Mouse (Mus musculus): Measurements from ENCODE around the gene Morn1. TPM values are rescaled to one million over a fixed set of nuclear protein-coding genes. Genes with fewer than 3 reads are reported as not detected.
"Not testable (repeated sequence)": the region's sequence is repeated elsewhere in the genome, so short reads cannot be mapped to it uniquely, and the experiment has no call there.

The Morn1 gene
- total RNA-seq, 2 experiments from 2014 or later: 9.3 to 11.3 TPM

- DNase-seq (ENCODE audit: low spot score in 2 of 2): no peak
Measured at GRCm38 (mm10) chr4:155076677-155077076, 9.7 kb upstream of the Morn1 start.

GRCm38 (mm10) chr4:155078808-155079207, 7.6 kb upstream of the Morn1 start:
- DNase-seq (ENCODE audit: low spot score in 2 of 2): not testable (repeated sequence)

- no peak for DNase-seq (ENCODE audit: low spot score in 2 of 2)
Measured at GRCm38 (mm10) chr4:155079666-155080065, 6.7 kb upstream of the Morn1 start.

DNA sequence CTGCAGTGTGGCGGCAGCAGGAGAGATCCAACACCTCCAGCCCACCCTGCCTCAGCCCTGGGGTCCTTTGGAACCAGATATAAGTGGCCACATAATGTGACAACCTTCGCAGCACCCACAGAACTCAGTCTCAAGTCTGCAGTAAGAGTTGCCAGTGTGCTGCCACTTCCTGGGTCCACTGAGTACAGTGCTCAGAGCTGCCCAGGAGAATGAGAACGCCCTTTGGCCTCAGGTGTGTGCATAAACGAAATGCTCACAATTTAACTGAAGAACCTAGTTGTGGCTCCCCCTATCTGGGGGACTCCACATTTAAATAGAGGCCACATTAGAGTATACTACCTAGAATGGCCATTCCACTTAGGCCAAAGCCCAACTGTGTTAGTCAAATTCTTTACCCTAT, 2.8 kb upstream of the Morn1 start:
- no peak for DNase-seq (ENCODE audit: low spot score in 2 of 2)

DNA sequence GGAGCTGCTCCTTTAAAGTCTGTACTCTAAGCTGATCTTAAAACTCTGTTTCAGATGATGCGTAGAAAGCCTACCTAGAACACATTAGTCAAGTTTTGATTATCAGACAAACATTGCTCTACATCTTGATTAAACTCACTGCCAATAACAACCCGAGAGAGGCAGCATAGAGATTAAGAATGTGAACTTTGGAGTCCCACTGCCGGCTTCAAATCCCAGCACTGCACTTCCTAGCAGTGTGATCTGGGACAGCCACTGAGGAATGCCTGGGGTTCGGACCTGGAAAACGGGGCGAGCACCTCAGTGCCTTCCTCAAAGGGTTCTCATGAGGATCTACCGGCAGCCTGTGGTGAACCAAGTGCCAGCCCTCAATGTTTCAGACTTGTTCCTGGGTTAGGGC, 2.0 kb upstream of the Morn1 start:
- DNase-seq (ENCODE audit: low spot score in 2 of 2): no peak

- DNase-seq (ENCODE audit: low spot score in 2 of 2): no peak
Measured at GRCm38 (mm10) chr4:155085206-155086107, 920 bp upstream of the Morn1 start.

- DNase-seq (ENCODE audit: low spot score in 2 of 2): no peak
Measured at GRCm38 (mm10) chr4:155089241-155089640, 2.9 kb downstream of the Morn1 start.

GRCm38 (mm10) chr4:155090147-155090546, 3.8 kb downstream of the Morn1 start:
- no peak for DNase-seq (ENCODE audit: low spot score in 2 of 2)

GRCm38 (mm10) chr4:155090688-155091449, 4.5 kb downstream of the Morn1 start:
- DNase-seq (ENCODE audit: low spot score in 2 of 2): no peak

DNA sequence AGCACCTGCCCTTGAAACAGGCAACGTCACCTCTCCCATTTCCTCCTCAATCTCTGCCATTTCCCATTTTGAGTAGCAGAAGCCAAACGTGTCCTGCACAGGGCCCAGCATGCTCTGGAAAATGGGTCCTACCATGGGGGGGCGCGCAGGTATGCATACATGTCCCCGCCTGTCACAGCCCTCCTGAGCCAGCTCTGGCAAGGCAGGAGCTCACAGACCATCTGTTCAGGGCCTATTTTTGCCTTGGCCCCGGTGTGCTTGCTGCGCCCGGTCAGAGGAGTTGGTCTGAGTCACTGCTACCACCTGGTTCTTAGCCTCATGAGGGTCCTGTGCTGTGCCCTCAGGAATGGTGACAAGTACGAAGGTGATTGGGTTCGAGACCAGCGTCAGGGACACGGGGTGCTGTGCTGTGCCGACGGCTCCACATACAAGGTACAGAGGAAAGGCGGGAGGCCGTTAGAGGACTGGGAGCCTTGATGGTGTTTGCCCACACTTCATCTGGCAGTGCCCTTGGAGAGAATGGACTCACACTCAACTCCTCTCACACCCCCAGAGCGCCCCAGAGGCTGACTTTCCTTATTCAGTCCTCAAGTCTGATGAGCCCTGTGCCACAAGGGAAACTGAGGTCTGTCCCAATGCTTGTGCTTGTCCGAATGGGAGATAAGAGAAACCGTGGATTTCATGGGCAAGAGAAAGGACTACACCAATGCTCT, 6.5 kb downstream of the Morn1 start:
- no peak for DNase-seq (ENCODE audit: low spot score in 2 of 2)

- DNase-seq (ENCODE audit: low spot score in 2 of 2): no peak
Measured at GRCm38 (mm10) chr4:155093431-155094149, 7.2 kb downstream of the Morn1 start.

- DNase-seq (ENCODE audit: low spot score in 2 of 2): peak in 1 of 2 experiments; percentile 56
Measured at GRCm38 (mm10) chr4:155094565-155094964, 8.2 kb downstream of the Morn1 start.

DNA sequence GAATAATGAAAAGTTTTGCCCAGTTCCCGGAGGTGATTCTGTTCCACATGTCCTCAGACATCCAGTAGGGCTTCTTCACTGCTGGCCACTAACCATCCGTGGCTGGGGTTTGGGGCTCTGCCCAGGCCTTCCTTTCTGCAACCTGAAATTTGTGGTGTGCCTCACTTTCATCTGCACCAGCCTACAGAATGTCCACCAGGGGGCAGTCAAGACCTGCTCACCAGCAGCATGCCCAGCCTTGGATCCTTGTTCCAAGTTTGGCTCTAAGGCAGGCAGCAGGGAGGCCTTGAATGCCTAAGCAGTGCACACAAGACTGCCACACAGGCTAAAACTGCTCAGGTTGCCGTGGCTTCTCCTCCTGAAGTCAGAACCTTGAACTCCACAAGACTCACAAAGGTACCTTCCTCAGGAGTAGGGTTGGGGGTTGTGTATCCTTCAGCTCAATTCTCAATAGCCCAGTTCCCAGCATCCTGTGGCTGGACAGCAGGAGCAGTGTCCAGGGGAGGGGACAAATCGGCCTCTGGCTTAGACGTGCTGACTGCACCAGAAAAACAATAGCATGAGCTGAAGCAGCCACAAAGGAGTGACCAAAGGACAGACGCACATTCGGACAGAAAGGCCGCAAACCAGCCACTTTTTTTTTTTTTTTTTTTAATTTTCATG, 9.0 kb downstream of the Morn1 start:
- DNase-seq (ENCODE audit: low spot score in 2 of 2): peak; percentile 83 to 94

- no peak for DNase-seq (ENCODE audit: low spot score in 2 of 2)
Measured at GRCm38 (mm10) chr4:155095967-155096366, 9.6 kb downstream of the Morn1 start.

DNA sequence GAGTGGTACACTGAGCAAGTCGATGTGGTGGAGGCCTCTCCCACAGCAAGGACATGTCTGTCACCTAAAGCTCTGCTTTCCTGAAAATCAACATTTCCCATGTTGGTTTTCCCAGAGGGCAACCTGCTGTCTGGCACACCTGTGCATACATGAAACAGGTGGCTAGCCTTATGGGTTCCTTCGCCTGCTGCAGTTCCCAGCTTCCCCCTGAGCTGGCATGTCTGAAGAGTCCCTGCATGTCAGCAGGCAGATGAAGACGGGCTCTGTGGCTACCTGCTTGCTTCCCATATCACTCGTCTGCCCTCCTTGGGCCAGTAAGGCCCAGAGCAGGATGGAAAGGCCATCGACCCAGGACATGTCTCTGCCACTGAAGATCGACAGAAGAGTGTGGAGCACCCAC, 11.1 kb downstream of the Morn1 start:
- DNase-seq (ENCODE audit: low spot score in 2 of 2): no peak

GRCm38 (mm10) chr4:155098572-155098971, 12.2 kb downstream of the Morn1 start:
- no peak for DNase-seq (ENCODE audit: low spot score in 2 of 2)

DNA sequence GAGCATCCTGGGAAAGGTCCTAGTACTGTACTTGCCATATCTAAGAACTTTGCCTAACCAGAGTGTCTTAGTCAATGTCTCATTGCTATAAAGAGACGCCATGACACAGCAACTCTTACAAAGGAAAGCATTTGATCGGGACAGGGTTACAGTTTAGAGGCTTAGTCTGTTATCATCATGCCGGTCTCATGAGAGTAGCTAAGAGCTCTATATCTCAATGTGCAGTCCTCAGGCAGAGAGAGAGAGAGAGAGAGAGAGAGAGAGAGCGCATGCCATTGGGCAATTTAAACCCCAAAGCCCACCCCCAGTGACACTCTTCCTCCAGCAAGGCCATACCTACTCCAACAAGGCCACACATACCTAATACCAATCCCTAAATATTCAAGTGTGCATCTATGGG, 21.5 kb downstream of the Morn1 start:
- no peak for DNase-seq (ENCODE audit: low spot score in 2 of 2)

DNA sequence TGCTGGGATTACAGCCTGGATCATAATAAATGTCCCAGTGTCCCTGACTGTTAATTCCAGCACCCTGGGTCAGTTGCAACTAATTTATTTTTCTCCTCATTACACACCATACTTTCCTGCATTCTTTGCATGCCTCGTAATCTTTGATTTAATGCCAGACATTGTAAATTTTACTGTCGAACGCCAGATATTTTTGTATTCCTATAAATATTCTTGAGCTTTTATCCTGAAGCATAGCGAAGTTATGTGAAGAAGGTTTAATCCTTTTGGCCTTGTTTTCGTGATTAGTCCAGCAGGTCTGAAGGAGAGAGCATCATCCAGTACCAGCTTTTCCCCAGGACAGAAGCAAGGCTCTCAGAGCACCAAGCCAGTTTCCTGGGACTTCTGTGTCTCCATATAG, 23.1 kb downstream of the Morn1 start:
- no peak for DNase-seq (ENCODE audit: low spot score in 2 of 2)

GRCm38 (mm10) chr4:155113766-155114410, 27.5 kb downstream of the Morn1 start:
- DNase-seq (ENCODE audit: low spot score in 2 of 2): peak in 1 of 2 experiments; percentile 53

- DNase-seq (ENCODE audit: low spot score in 2 of 2): no peak
Measured at GRCm38 (mm10) chr4:155116607-155117006, 30.2 kb downstream of the Morn1 start.
